13 mouse cellular contexts compared by ENCODE assay signal in the genomic region with DNA sequence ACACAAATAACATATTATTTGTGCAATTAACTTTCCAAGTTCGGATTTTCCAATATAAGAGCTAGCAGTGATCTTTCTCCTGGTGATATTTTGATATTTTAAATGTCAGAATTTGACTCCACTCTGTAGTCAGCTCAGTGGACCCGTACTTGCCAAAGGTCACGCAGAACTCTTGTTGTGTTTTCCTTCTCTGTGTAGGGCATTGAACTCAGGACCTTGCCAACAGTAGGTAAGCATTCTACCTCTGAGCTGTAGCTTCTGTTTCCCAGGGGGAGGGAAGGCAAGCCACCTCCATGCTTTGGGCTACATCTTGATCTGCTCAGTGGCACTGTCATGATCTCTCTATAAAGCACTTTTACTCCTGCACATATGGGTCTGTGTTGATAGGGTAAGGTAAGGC. TPM values are rescaled to one million over a fixed set of nuclear protein-coding genes. Genes with fewer than 3 reads are reported as not detected.
DNase-seq lines count a peak whose midpoint lies in the region; ATAC-seq and TF ChIP-seq lines count a peak whose summit lies in the region.
"Had no signal": no experiment of that assay in that cellular context is flagged by ENCODE, and none has a peak within 500 bp of the region (broad histone marks: within the 10 kb centered on the region; RNA-seq: fewer than 3 reads in every experiment).

No protein-coding gene starts in this region.

- peaks cover 4% of the 10 kb centered on the region for H3K4me1 ChIP-seq in kidney, embryonic 14.5 days (ENCODE audit: control insufficient read depth, insufficient read depth, low read length)
- peaks cover 13% of the 10 kb centered on the region for H3K4me1 ChIP-seq in forebrain, embryonic 14.5 days (ENCODE audit: control insufficient read depth, insufficient read depth, low read length)
- H3K4me1 ChIP-seq in hindbrain, embryonic 16.5 days (ENCODE audit: control insufficient read depth, insufficient read depth, low read depth, low read length) = peaks cover 20% of the 10 kb centered on the region
- peaks cover 28% of the 10 kb centered on the region for H3K4me1 ChIP-seq in liver, embryonic 15.5 days (replicated peaks)

- no peaks in the 10 kb centered on the region for H3K36me3 ChIP-seq in kidney, embryonic 14.5 days (ENCODE audit: control insufficient read depth, insufficient read depth, low read length)
- H3K36me3 ChIP-seq in forebrain, embryonic 14.5 days (ENCODE audit: control insufficient read depth, insufficient read depth, low read length) = no peaks in the 10 kb centered on the region
- H3K36me3 ChIP-seq in hindbrain, embryonic 16.5 days (ENCODE audit: control insufficient read depth, insufficient read depth, low read length) = no peaks in the 10 kb centered on the region
- H3K36me3 ChIP-seq in liver, embryonic 15.5 days (replicated peaks) = no peaks in the 10 kb centered on the region

- H3K27me3 ChIP-seq in kidney, embryonic 14.5 days (ENCODE audit: control insufficient read depth, insufficient read depth, low read length) = peaks cover 3% of the 10 kb centered on the region; the same call in 1 of the 2 replicates
- H3K27me3 ChIP-seq in forebrain, embryonic 14.5 days (replicated peaks; ENCODE audit: control insufficient read depth, insufficient read depth, low read length) = no peaks in the 10 kb centered on the region
- no peaks in the 10 kb centered on the region for H3K27me3 ChIP-seq in hindbrain, embryonic 16.5 days (replicated peaks; ENCODE audit: control insufficient read depth, insufficient read depth, low read length)
- H3K27me3 ChIP-seq in liver, embryonic 15.5 days = peaks cover 34% of the 10 kb centered on the region

- H3K4me3 ChIP-seq in kidney, embryonic 14.5 days (ENCODE audit: low read length) = no peak overlapping the region
- H3K4me3 ChIP-seq in forebrain, embryonic 14.5 days (ENCODE audit: low read depth, low read length) = peak overlapping the region; percentile 77; the same call in 1 of the 2 replicates
- H3K4me3 ChIP-seq in hindbrain, embryonic 16.5 days (ENCODE audit: low read length) = no peak overlapping the region; the same call in 1 of the 2 replicates
- no peak overlapping the region for H3K4me3 ChIP-seq in liver, embryonic 15.5 days (replicated peaks)
- no peak overlapping the region for H3K4me3 ChIP-seq in gastrocnemius, adult 2 months
- H3K4me3 ChIP-seq: myocyte had no signal

- no peak overlapping the region; the same call in 1 of the 2 replicates for H3K4me2 ChIP-seq in kidney, embryonic 14.5 days (replicated peaks; ENCODE audit: low read depth, low read length)
- peak overlapping the region; percentile 98 for H3K4me2 ChIP-seq in forebrain, embryonic 14.5 days (ENCODE audit: low read length)
- peak overlapping the region; percentile 99 for H3K4me2 ChIP-seq in hindbrain, embryonic 16.5 days (ENCODE audit: low read length)
- peak overlapping the region; percentile 79 for H3K4me2 ChIP-seq in liver, embryonic 15.5 days

- no peak for ATAC-seq in kidney, embryonic 14.5 days (ENCODE audit: low FRiP score, low TSS enrichment)
- no peak for ATAC-seq in forebrain, embryonic 14.5 days
- ATAC-seq in hindbrain, embryonic 16.5 days = no peak
- no peak for ATAC-seq in liver, embryonic 15.5 days (ENCODE audit: insufficient read depth)

- intact Hi-C loops in gastrocnemius, adult 2 months (cut with DNase I) = no loop called here

- TF ChIP-seq CTCF in gastrocnemius, adult 2 months (IDR thresholded peaks at IDR 0.05) = no peak

- no peaks in the 10 kb centered on the region for H3K9me3 ChIP-seq in kidney, embryonic 14.5 days (ENCODE audit: control insufficient read depth, low read length)
- H3K9me3 ChIP-seq in forebrain, embryonic 14.5 days (replicated peaks; ENCODE audit: control insufficient read depth, low read length) = no peaks in the 10 kb centered on the region
- no peaks in the 10 kb centered on the region for H3K9me3 ChIP-seq in hindbrain, embryonic 16.5 days (ENCODE audit: control insufficient read depth, low read length)
- no peaks in the 10 kb centered on the region for H3K9me3 ChIP-seq in liver, embryonic 15.5 days (replicated peaks)

- peak; percentile 34 for DNase-seq in kidney, adult 18-20 months
- no peak for DNase-seq in forebrain, embryonic 14.5 days (ENCODE audit: low spot score)
- DNase-seq in gastrocnemius, adult 2 months = no peak
- no peak for DNase-seq in layer of hippocampus, adult 18-20 months (ENCODE audit: low spot score in 2 of 2)
- no peak for DNase-seq in frontal cortex, postnatal 10 days (ENCODE audit: low spot score in 2 of 2)
- DNase-seq: adrenal gland, adult 2 months; cerebellum, adult 8-10 months; embryo, embryonic 11 days; lung, adult 2 months had no signal

- 89% methylated on average over 3 of the region's 3 CpGs for WGBS in kidney, embryonic 14.5 days
- WGBS in forebrain, embryonic 14.5 days = 95% methylated on average over 3 of the region's 3 CpGs
- 93% methylated on average over 3 of the region's 3 CpGs for WGBS in hindbrain, embryonic 16.5 days
- WGBS in liver, embryonic 15.5 days (ENCODE audit: insufficient replicate concordance) = 58% methylated on average over 3 of the region's 3 CpGs

- no peak overlapping the region for H3K9ac ChIP-seq in kidney, embryonic 14.5 days (ENCODE audit: low read depth, low read length)
- H3K9ac ChIP-seq in forebrain, embryonic 14.5 days (ENCODE audit: low read length) = no peak overlapping the region
- H3K9ac ChIP-seq in hindbrain, embryonic 16.5 days (ENCODE audit: low read depth, low read length) = no peak overlapping the region
- no peak overlapping the region for H3K9ac ChIP-seq in liver, embryonic 15.5 days

- no peak overlapping the region for H3K27ac ChIP-seq in kidney, embryonic 14.5 days (ENCODE audit: low read depth, low read length)
- no peak overlapping the region for H3K27ac ChIP-seq in forebrain, embryonic 14.5 days (ENCODE audit: low read depth, low read length)
- H3K27ac ChIP-seq in hindbrain, embryonic 16.5 days (ENCODE audit: low read depth, low read length) = no peak overlapping the region
- no peak overlapping the region for H3K27ac ChIP-seq in liver, embryonic 15.5 days (replicated peaks)
- no peak overlapping the region for H3K27ac ChIP-seq in gastrocnemius, adult 2 months

RNA-seq across cellular contexts. Expression of gene Ddah1, which starts 2.1 kb away (rescaled TPM):
- polyA plus RNA-seq in kidney, embryonic 14.5 days (2014; fragmentation: Nextera tagmentation; extraction: Ambion mirVana) = 63.2 and 65.5 TPM in 2 replicates
- 129 and 147 TPM in 2 replicates for polyA plus RNA-seq in forebrain, embryonic 14.5 days (2014; fragmentation: Nextera tagmentation; extraction: Ambion mirVana)
- 119 and 132 TPM in 2 replicates for polyA plus RNA-seq in hindbrain, embryonic 16.5 days (2015; fragmentation: Nextera tagmentation; extraction: Ambion mirVana)
- polyA plus RNA-seq in liver, embryonic 15.5 days (2015; fragmentation: Nextera tagmentation; extraction: Ambion mirVana) = 44.5 and 47.4 TPM in 2 replicates
- total RNA-seq in gastrocnemius, adult 2 months (2021) = 1 to 10 TPM; 2.2 to 4.4 TPM
- 10 to 100 TPM; 51.9 to 53.8 TPM for total RNA-seq in layer of hippocampus, adult 18-20 months (2021)
